Mouse (Mus musculus) R1 (cell line): Measurements from ENCODE around the gene Sema4g.

ENCODE experiments used
- DNase-seq: peaks from one replicate; pipeline ENCODE4 v3.0.0-alpha.2; 2018; ENCODE audit warnings: low read depth, low spot score

Gene Sema4g

GRCm38 (mm10) chr19:45048644-45049365 lies 59.9 kb downstream of the Sema4g start:
- DNase-seq: no peak

DNA sequence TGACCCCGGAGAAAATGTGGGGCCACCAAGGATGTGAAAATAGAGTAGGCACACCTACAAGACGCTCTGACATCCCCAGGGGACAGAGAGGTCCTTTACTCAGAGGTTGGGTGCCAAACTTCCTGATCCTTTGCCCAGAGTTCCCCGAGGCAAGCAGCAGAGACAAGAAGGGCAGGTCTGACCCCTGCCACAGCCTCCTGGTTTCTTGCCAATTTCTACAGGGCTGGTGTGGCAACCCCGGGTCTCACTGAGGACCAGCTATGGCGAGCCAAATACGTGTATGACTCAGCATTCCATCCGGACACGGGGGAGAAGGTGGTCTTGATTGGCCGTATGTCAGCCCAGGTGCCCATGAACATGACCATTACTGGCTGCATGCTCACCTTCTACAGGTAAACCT lies 60.6 kb downstream of the Sema4g start:
- DNase-seq: no peak
